Mouse (Mus musculus) right cerebral cortex, postnatal 4 days (tissue): Measurements from ENCODE around the gene Slc44a1.

Experiments used
- DNase-seq: peaks from one replicate; pipeline ENCODE4 v3.0.0-alpha.2; 2022

Slc44a1 gene

GRCm38 (mm10) chr4:53440010-53440815, at the start of gene Slc44a1:
Slc44a1 (plus strand) TSS chr4:53440413.
- DNase-seq, result peak; percentile 90

DNA sequence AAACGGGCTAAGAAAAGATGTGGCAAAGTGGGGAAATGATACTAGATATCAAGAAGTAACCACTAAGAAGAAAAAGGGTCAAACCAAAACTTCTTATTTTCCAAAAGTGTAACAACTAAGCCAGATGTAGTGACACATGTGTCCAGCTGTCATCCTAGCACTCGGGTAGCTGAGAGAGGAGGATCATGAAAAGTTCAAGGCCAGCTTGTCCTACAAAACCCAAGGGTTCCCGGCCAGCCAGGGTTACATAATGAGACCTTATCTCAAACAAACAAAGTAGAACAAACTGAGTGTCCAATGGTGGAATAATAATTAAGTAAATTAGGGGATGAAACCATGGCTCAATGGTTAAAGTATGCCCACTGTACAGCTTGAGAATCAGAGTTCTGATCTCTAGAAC, 45.2 kb upstream of the Slc44a1 start:
- no peak for DNase-seq

GRCm38 (mm10) chr4:53396623-53397192, 43.5 kb upstream of the Slc44a1 start:
- DNase-seq, result no peak

- peak; percentile 25 for DNase-seq
Measured at GRCm38 (mm10) chr4:53397280-53398117, 42.7 kb upstream of the Slc44a1 start.

GRCm38 (mm10) chr4:53398561-53398960, 41.7 kb upstream of the Slc44a1 start:
- no peak for DNase-seq

DNA sequence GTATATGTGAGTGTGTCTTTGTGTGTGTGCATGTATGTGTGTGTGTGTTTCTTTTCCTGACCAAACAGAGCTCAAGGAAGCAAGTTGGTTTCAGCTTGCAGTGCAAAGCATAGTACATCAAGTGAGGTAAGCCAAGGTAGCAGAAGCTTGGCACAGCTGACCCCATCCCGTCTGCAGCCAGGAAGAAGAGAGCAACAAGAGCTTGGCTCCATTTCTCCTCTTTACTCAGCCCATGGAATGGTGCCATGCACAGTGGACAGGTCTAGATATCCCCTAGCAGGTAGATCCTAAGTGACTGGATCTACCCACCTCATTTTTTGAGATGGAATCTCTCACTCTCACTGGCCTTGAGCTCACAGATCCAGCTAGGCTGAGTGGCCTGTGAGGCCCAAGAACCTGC, 40.8 kb upstream of the Slc44a1 start:
- no peak for DNase-seq

GRCm38 (mm10) chr4:53403386-53403785, 36.8 kb upstream of the Slc44a1 start:
- DNase-seq, result no peak

DNA sequence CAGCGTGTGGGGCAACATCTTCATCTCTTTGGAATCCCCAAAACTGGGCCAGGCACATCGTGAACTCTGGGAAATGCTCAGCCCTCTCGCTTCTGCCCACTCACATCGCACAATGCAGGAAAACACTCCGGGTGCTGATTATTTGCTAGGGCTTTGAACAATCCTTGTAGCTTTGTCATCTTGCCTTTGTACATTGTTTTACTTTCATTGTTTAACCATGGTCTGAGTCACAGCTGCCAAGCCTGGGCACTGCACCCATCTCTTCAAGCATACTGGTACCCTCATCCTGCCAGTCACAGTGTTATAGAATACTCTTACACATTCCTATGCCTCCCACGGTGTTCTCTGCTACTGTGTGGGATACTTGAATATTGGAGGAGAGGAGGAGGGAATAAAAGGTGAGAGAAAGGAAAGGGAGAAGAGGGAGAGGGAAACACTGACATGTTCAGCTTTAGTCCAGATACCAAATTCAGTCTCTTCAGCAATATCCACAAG, 35.7 kb upstream of the Slc44a1 start:
- no peak for DNase-seq

DNA sequence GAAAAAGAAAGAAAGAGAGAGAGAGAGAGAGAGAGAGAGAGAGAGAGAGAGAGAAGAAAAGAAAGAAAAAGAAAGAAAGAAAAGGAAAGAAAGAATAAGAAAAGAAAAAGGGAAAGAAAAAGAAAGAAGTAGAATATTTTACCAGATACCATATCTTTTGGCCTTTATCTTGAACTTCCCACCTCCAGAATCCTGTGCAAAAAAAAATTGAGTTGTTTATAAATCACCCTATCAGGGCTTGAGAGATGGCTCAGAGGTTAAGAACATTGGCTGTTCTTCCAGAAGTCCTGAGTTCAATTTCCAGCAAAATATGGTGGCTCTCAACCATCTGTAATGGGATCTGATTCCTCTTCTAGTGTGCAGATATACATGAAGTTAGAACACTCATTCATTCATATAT, 33.3 kb upstream of the Slc44a1 start:
- DNase-seq, result no peak

- no peak for DNase-seq
Measured at GRCm38 (mm10) chr4:53408821-53409220, 31.4 kb upstream of the Slc44a1 start.

DNA sequence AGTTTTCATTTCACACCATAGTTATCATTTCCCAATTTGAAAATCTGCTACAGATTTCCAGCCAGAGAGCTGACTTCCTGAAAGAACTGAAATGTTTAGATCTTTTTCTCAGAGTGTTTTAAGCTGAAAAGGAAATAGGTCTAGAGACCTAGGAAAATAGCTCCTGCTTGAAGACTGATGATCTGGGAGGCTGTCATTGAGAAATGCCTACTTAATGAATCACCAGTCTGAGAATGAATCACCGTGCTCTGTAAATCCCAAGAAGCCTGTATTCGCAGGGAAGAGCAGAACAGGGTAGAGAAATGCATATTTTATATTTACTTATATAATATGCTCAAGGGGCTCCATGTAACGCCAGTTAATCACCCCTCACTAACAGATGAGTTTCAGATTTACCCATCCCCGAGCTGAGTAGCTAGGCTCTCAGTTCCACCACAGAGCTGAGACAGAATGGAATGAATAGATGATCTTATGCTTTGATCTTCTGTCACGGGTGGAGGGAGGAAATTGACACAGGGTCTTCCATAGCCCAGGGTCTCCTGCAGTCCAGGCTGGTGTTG, 30.6 kb upstream of the Slc44a1 start:
- no peak for DNase-seq

GRCm38 (mm10) chr4:53410752-53411151, 29.5 kb upstream of the Slc44a1 start:
- DNase-seq, result no peak

DNA sequence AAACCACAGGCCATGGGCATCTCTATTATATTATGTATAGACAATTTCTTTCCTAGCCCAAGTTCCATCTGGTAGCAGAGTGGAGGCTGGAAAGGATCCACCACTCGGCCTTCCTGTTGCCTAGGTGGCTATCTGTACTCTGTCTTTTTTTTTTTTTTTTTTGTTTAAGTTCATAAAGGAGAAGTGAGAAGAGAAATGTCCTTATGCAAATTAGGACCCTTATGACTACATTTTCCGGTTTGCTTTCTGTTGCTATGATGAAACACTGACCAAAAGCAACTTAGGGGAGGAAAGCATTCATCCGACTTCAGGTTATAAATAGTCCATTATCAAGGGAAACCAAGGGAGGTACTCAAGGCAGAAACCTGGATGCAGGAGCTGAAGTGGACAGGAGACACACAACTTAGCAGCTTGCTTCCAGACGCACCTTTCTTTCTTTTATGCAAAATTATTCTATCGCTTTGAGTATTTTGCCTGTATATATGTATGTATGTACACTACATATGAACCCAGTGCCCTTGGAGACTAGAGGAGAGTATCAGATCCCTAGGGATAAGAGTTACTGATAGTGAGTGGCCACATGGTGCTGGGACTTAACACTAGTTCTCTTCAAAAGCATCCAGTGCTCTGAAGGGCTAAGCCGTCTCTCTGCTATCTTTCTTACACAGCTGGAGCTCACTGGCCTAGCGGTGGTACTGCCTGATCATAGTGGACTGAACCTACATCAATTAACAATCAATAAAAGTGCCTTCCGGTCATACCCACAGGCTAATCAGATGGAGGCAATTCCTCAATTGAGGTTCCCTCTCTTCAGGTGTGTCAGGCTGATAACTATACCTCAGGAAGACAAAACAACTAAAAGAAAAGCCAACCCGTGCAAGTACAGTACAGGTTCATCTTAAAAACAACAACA, 28.0 kb upstream of the Slc44a1 start:
- DNase-seq, result no peak

DNA sequence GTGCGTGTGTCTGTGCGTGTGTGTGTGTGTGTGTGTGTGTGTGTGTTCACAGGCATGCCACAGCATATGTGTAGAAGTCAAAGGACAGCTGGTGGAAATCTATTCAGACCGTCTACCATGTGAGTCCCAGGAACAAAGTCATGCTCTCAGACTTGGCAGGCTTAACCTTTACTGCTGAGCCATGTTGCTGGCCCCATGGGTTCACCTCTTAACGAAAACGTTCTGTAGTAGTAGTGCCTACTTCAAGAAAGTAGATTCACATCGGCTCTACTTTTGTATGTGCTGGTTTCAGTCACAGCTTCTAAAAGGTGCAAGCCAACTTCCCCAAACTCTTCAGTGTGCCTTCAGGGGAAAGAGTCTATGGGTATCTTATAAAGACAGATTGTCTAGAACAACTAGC, 27.2 kb upstream of the Slc44a1 start:
- no peak for DNase-seq

DNA sequence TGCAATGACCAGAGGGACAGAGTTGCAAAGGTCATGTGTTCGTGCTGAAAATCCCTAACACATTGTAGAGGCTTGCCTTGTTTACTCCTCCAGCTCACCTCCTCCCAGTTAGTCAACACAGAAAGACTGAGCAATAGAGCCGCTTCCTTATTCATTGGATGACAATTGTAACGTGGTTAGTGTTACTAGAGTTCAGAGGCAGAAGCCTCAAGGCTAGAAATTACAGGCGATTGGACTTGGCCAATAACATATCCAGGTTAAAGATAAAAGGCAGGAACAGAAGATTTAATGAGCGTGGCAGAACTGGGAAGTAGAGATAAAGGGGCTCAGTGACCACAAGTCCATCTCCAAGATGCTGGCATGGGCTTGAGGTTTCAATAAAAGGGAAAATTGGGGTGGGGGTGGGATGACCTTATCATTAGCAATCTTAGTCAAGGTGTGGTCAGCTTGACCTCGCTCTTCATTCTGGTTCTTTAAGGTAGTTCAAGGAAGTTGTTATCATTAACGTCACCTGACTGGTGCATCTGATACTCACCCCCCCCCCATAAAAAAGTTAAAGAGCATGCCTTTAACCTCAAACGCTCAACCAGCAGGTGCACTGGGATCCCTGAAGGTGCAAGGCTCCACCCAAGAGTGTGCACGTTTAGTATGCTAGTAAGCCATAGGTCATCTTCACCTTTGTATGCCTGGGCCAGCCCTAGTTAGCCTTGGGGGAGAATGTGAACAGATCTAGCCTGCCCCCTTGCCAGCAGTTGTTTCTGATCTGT, 26.0 kb upstream of the Slc44a1 start:
- DNase-seq, result no peak

GRCm38 (mm10) chr4:53415873-53416637, 24.2 kb upstream of the Slc44a1 start:
- no peak for DNase-seq

GRCm38 (mm10) chr4:53416928-53417327, 23.3 kb upstream of the Slc44a1 start:
- DNase-seq, result no peak

DNA sequence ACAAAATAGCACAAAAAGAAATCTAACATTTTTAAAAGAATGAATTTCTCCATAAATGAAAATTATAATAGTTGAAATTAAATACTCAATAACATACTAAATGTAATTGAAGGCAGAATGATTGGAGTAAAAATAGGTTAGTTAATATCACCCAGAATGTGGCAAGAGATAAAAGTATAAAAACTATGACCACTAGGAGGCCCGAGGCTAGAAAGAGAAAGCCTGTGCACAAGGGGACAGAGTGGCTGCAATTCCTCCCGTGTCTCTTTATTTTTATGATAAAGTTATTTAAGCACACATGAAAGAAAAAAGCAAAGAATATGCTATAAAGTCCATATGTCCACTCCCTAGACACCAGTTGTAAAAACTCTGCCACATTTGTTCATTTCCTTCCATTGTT, 17.4 kb upstream of the Slc44a1 start:
- DNase-seq, result no peak

DNA sequence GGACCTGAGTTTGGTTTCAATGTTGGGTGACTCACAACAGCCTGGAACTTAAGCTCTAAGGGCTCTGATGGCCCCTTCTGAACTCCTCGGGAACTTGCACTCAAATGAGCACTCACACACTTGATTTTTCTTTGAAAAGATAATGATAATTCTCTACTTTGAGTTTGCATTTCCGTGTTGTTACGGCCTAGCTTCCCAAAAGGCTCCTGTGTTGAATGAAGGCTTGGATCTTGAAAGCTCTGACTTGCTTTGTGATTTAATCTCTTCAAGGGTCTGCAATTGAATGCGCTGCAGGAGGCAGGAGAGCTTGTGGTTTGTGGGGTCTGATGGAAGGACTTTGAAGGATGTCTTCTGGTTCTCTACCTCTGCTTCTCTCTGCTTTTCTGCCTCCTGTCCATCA, 13.1 kb upstream of the Slc44a1 start:
- no peak for DNase-seq

GRCm38 (mm10) chr4:53430522-53430921, 9.7 kb upstream of the Slc44a1 start:
- no peak for DNase-seq
